Mouse (Mus musculus) adrenal gland, adult 18-20 months (tissue): ENCODE results near the gene Apopt1. TPM values are rescaled to one million over a fixed set of nuclear protein-coding genes. Genes with fewer than 3 reads are reported as not detected.
"Not testable (repeated sequence)": the region's sequence is repeated elsewhere in the genome, so short reads cannot be mapped to it uniquely, and the experiment has no call there.

Source experiments
- DNase-seq, 2 experiments: peaks; one replicate each; pipeline ENCODE4 v3.0.0; 2021 to 2022; ENCODE audit warnings: low spot score in 2 of 2
- total RNA-seq, 2 experiments: library from RNA; stranded (reverse); gene quantifications; 1 replicate in 1 of 2; 2 replicates in 1 of 2; pipeline ENCODE4 v1.2.3; 2021

Gene Apopt1
- total RNA-seq, 2 experiments from 2014 or later, result 61.0 to 61.3 TPM

- DNase-seq, result no peak
Measured at GRCm38 (mm10) chr12:111704609-111705008, 8.5 kb upstream of the Apopt1 start.

GRCm38 (mm10) chr12:111705186-111705973 is 7.7 kb upstream of the Apopt1 start:
- no peak for DNase-seq

- DNase-seq, result no peak
Measured at GRCm38 (mm10) chr12:111708181-111708580, 4.9 kb upstream of the Apopt1 start.

- DNase-seq, result no peak
Measured at GRCm38 (mm10) chr12:111710091-111710490, 3.0 kb upstream of the Apopt1 start.

GRCm38 (mm10) chr12:111712476-111712875 is 585 bp upstream of the Apopt1 start:
- peak in 1 of 2 experiments; percentile 42 for DNase-seq

- DNase-seq, result not testable (repeated sequence)
Measured at GRCm38 (mm10) chr12:111713880-111714279, 819 bp downstream of the Apopt1 start.

GRCm38 (mm10) chr12:111716505-111716904 is 3.4 kb downstream of the Apopt1 start:
- no peak for DNase-seq

GRCm38 (mm10) chr12:111718656-111719055 is 5.6 kb downstream of the Apopt1 start:
- DNase-seq, result no peak

- DNase-seq, result no peak
Measured at GRCm38 (mm10) chr12:111720222-111720621, 7.2 kb downstream of the Apopt1 start.

- DNase-seq, result peak in 1 of 2 experiments; percentile 58
Measured at GRCm38 (mm10) chr12:111722654-111723053, 9.6 kb downstream of the Apopt1 start.

GRCm38 (mm10) chr12:111724638-111725337 is 11.7 kb downstream of the Apopt1 start:
- DNase-seq, result no peak

- no peak for DNase-seq
Measured at GRCm38 (mm10) chr12:111725338-111726121, 12.5 kb downstream of the Apopt1 start.

GRCm38 (mm10) chr12:111726122-111726463 is 13.0 kb downstream of the Apopt1 start:
- DNase-seq, result no peak

GRCm38 (mm10) chr12:111727956-111728355 is 14.9 kb downstream of the Apopt1 start:
- no peak for DNase-seq

- DNase-seq, result peak; percentile 87 to 88
Measured at GRCm38 (mm10) chr12:111731822-111732807, 19.1 kb downstream of the Apopt1 start.

GRCm38 (mm10) chr12:111732921-111733320 is 19.9 kb downstream of the Apopt1 start:
- DNase-seq, result no peak

- DNase-seq, result no peak
Measured at GRCm38 (mm10) chr12:111734912-111735311, 21.9 kb downstream of the Apopt1 start.

GRCm38 (mm10) chr12:111736676-111737075 is 23.6 kb downstream of the Apopt1 start:
- DNase-seq, result not testable (repeated sequence)

- no peak for DNase-seq
Measured at GRCm38 (mm10) chr12:111737370-111737769, 24.3 kb downstream of the Apopt1 start.

GRCm38 (mm10) chr12:111738754-111739153 is 25.7 kb downstream of the Apopt1 start:
- peak; percentile 65 to 70 for DNase-seq
